Mouse (Mus musculus): Measurements from ENCODE around the gene Aldh16a1. TPM values are rescaled to one million over a fixed set of nuclear protein-coding genes. Genes with fewer than 3 reads are reported as not detected.
"Not testable (repeated sequence)": the region's sequence is repeated elsewhere in the genome, so short reads cannot be mapped to it uniquely, and the experiment has no call there.

Gene Aldh16a1
- total RNA-seq, 2 experiments from 2014 or later, result 10.9 to 13.6 TPM

GRCm38 (mm10) chr7:45137171-45138006 is 17.0 kb downstream of the Aldh16a1 start:
- no peak for DNase-seq (ENCODE audit: extremely low spot score in 1 of 2, low spot score in 1 of 2)

- peak; percentile 77 to 91 for DNase-seq (ENCODE audit: extremely low spot score in 1 of 2, low spot score in 1 of 2)
These were observed 18.3 kb downstream of the Aldh16a1 start, which contains the start of the genes Gm45713 and Flt3l for GRCm38 (mm10) chr7:45135993-45136567. Gene Gm45713 (minus strand): TSS chr7:45136231. Gene Flt3l (minus strand): TSS chr7:45136432.

GRCm38 (mm10) chr7:45135370-45135769 is 19.0 kb downstream of the Aldh16a1 start:
- DNase-seq (ENCODE audit: extremely low spot score in 1 of 2, low spot score in 1 of 2), result no peak

GRCm38 (mm10) chr7:45134544-45135026 is 19.8 kb downstream of the Aldh16a1 start:
- DNase-seq (ENCODE audit: extremely low spot score in 1 of 2, low spot score in 1 of 2), result no peak

- no peak for DNase-seq (ENCODE audit: extremely low spot score in 1 of 2, low spot score in 1 of 2)
These were observed 20.8 kb downstream of the Aldh16a1 start for GRCm38 (mm10) chr7:45133446-45134159.

GRCm38 (mm10) chr7:45131850-45132249 is 22.5 kb downstream of the Aldh16a1 start:
- DNase-seq (ENCODE audit: extremely low spot score in 1 of 2, low spot score in 1 of 2), result no peak

- DNase-seq (ENCODE audit: extremely low spot score in 1 of 2, low spot score in 1 of 2), result no peak
These were observed 24.4 kb downstream of the Aldh16a1 start for GRCm38 (mm10) chr7:45129776-45130512.

GRCm38 (mm10) chr7:45129318-45129717 is 25.1 kb downstream of the Aldh16a1 start:
- DNase-seq (ENCODE audit: extremely low spot score in 1 of 2, low spot score in 1 of 2), result no peak

GRCm38 (mm10) chr7:45128624-45129246 is 25.6 kb downstream of the Aldh16a1 start, which contains the start of gene Rpl13a:
Gene Rpl13a (minus strand): TSS chr7:45128761.
- peak; percentile 90 to 93 for DNase-seq (ENCODE audit: extremely low spot score in 1 of 2, low spot score in 1 of 2)

- DNase-seq (ENCODE audit: extremely low spot score in 1 of 2, low spot score in 1 of 2), result no peak
These were observed 26.6 kb downstream of the Aldh16a1 start for GRCm38 (mm10) chr7:45127700-45128224.

- DNase-seq (ENCODE audit: extremely low spot score in 1 of 2, low spot score in 1 of 2), result no peak
These were observed 27.3 kb downstream of the Aldh16a1 start for GRCm38 (mm10) chr7:45126844-45127699.

- DNase-seq (ENCODE audit: extremely low spot score in 1 of 2, low spot score in 1 of 2), result no peak
These were observed 28.1 kb downstream of the Aldh16a1 start for GRCm38 (mm10) chr7:45126147-45126843.

GRCm38 (mm10) chr7:45125649-45126048 is 28.7 kb downstream of the Aldh16a1 start:
- DNase-seq (ENCODE audit: extremely low spot score in 1 of 2, low spot score in 1 of 2), result not testable (repeated sequence)

- DNase-seq (ENCODE audit: extremely low spot score in 1 of 2, low spot score in 1 of 2), result no peak
These were observed 29.2 kb downstream of the Aldh16a1 start for GRCm38 (mm10) chr7:45125144-45125600.

- DNase-seq (ENCODE audit: extremely low spot score in 1 of 2, low spot score in 1 of 2), result peak; percentile 94 to 96
These were observed 29.9 kb downstream of the Aldh16a1 start, which contains the start of gene Rps11 for GRCm38 (mm10) chr7:45124224-45125143. Gene Rps11 (minus strand): TSS chr7:45124439.

GRCm38 (mm10) chr7:45123186-45123570 is 31.2 kb downstream of the Aldh16a1 start:
- no peak for DNase-seq (ENCODE audit: extremely low spot score in 1 of 2, low spot score in 1 of 2)

All from layer of hippocampus, postnatal 25 days (tissue).